Mouse (Mus musculus) forelimb bud, embryonic 11.5 days (tissue): ENCODE measurements around the gene Atf3.
"Not testable (repeated sequence)": the region's sequence is repeated elsewhere in the genome, so short reads cannot be mapped to it uniquely, and the experiment has no call there.

ENCODE experiments used
- DNase-seq: peaks from one replicate; pipeline ENCODE4 v3.0.0-alpha.2; 2012; ENCODE audit warnings: low read depth, low spot score

Atf3 gene

GRCm38 (mm10) chr1:191153052-191153451 lies 64.8 kb downstream of the Atf3 start:
- DNase-seq = peak; percentile 37

- no peak for DNase-seq
Observed at GRCm38 (mm10) chr1:191150924-191151605, 66.8 kb downstream of the Atf3 start.

- not testable (repeated sequence) for DNase-seq
Observed at GRCm38 (mm10) chr1:191149489-191149888, 68.3 kb downstream of the Atf3 start.

GRCm38 (mm10) chr1:191140983-191141382 lies 76.9 kb downstream of the Atf3 start:
- DNase-seq = no peak

- DNase-seq = no peak
Observed at GRCm38 (mm10) chr1:191138874-191139495, 78.9 kb downstream of the Atf3 start.

- DNase-seq = no peak
Observed at GRCm38 (mm10) chr1:191138436-191138835, 79.4 kb downstream of the Atf3 start.

DNA sequence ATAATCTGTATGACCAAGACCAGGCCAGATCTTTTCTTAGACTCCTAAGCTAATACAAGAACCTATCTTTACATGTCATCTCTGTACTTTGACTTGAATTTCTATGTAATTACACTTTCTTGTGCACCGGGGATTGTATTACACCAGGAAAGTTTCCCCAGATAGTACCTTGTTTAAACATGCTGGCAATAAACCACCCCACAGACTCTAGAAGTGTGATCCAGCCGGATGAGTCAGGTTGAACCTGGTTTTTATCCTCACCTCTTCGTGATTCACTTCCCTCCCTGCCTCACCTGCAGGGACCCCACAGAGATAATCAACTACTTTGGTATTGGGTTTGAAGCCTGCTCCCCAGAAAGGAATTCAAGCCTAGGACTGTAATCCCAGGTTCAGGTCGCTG lies 82.4 kb downstream of the Atf3 start:
- no peak for DNase-seq

GRCm38 (mm10) chr1:191132934-191133333 lies 84.9 kb downstream of the Atf3 start:
- no peak for DNase-seq

DNA sequence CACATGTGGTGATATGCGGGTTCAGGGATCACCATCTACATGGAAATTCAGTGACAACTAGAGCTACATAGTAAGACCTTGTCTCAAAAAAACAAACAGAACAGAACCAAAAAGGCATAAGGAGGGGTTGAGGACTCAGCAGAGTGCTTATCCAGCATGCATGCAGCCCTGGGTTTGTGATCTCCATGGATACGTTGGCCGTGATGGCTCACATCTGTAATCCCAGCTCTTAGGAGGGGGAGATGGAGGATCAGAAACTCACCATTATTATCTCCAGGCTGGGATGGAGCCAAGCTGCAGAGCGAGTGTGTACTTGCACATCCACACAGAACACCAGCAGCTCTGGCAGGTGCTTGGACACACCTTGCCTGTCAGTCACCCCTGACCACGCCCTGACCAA lies 85.6 kb downstream of the Atf3 start:
- DNase-seq = no peak

- DNase-seq = no peak
Observed at GRCm38 (mm10) chr1:191131692-191132091, 86.1 kb downstream of the Atf3 start.

DNA sequence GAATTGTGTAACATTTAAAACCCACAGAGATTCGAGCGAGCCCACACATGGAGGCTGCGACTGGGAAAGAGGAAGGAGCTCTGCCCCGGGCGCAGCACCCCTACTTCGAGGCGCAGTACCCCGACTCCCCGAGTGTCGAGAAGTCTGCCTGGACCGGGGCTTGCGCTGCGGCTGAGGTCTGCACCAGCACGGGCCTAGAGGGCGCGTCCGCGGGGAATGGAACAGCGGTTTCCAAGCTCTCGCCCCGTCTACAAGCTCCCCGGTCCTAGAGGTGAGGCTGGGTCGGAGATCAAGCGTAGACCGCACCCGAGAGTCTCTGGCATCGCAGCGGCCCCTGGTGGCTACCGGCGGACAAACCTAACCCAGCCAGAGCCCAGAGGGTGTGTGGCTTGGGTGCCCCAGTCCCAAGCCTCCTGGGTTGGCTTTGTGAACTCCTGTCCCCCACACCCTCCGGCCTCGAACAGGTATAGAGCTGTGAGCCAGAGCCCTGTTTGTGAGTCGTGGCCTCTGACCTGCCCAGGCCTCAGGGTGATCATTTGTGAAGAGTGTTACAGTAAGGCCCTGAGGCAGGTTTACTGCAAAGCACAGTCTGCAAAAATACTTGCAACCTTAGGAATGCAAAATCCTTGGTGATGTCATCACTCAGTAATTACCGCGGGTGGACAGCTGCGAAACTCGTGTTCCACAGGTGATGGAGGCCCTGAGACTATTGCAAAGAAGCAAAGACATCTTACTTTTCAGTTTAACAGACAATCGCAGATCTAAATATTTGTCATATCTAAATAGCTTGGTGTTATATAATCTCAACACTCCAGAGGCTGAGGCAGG lies 91.8 kb downstream of the Atf3 start:
- DNase-seq = peak; percentile 35

DNA sequence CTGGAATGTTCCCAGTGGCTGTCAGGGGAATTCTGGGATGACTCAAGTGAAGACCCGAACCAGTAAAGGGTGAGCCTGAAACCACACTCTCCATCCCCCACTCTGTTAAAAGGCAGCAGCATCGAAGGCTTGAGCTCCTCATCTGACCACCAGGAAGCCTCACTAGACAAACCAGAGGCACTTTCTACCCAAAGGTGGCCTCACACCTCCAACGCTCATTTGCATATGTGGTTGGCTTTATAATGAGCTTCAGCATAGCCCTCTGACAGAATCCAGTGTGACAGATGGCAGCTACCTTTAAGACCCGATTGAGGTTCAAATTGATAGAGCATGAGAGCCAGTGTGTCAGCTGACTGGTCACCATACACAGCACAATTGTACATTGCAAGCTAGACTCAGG lies 93.6 kb downstream of the Atf3 start:
- no peak for DNase-seq

- no peak for DNase-seq
Observed at GRCm38 (mm10) chr1:191123696-191124095, 94.1 kb downstream of the Atf3 start.

DNA sequence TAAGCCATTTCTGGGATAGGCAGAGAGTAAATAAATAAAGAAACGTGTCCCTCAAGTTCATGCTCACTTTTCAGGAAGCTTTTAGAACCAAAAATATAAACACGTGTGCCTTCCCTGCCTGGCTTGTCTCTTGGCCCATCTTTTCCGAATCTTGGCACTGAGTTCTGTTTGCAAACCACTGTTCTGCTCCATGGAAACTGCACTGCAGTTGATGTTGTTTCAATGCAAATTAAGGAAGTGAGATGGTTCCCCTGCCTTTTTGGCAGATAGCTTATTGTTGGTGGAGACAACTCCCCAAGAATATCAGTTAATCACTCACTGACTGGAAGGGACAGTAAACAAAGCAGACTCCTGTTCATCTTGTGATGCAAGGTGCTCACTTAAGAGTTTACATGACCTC lies 95.1 kb downstream of the Atf3 start:
- no peak for DNase-seq
